Mouse (Mus musculus) kidney, postnatal 0 days (tissue): ENCODE results near the gene Timm44. TPM values are rescaled to one million over a fixed set of nuclear protein-coding genes. Genes with fewer than 3 reads are reported as not detected.
A peak's percentile ranks its signal among the peaks of the same experiment; 100 is the strongest.
"Not testable (repeated sequence)": the region's sequence is repeated elsewhere in the genome, so short reads cannot be mapped to it uniquely, and the experiment has no call there.

Source experiments
- ATAC-seq: fragments of 200-750 bp; cut with Nextera tagmentation; replicated peaks from 2 replicates; pipeline ENCODE4 v1.8.0; 2017; ENCODE audit warnings: low read depth, moderate number of reproducible peaks, moderate TSS enrichment, moderate library complexity; ENCODE audit not compliant: low FRiP score
- DNase-seq: peaks from one replicate; pipeline ENCODE4 v3.0.0-alpha.2; 2016; ENCODE audit warnings: low spot score
- H3K27ac ChIP-seq: fragments of 300-500 bp; sonication (generic); 2 replicates; pipeline ENCODE4 v1.5.1; 2014; ENCODE audit warnings: mild to moderate bottlenecking
- H3K27me3 ChIP-seq: fragments of 300-500 bp; sonication (generic); 2 replicates; pipeline ENCODE4 v1.6.1; 2014; ENCODE audit warnings: low read length, mixed read lengths; ENCODE audit not compliant: insufficient read depth
- H3K36me3 ChIP-seq: fragments of 300-500 bp; sonication (generic); 2 replicates; pipeline ENCODE4 v1.6.1; 2014; ENCODE audit warnings: low read length, mixed read lengths; ENCODE audit not compliant: insufficient read depth
- H3K4me1 ChIP-seq: fragments of 300-500 bp; sonication (generic); replicated peaks from 2 replicates; pipeline ENCODE4 v1.6.1; 2014; ENCODE audit warnings: antibody characterized with exemption, low read length, mixed read lengths; ENCODE audit not compliant: insufficient read depth
- H3K4me2 ChIP-seq: fragments of 300-500 bp; sonication (generic); 2 replicates; pipeline ENCODE4 v1.6.1; 2014; ENCODE audit warnings: mild to moderate bottlenecking, low read length, moderate library complexity, mixed read lengths
- H3K4me3 ChIP-seq: fragments of 300-500 bp; sonication (generic); replicated peaks from 2 replicates; pipeline ENCODE4 v1.5.1; 2014; ENCODE audit warnings: low read depth, low read length
- H3K9ac ChIP-seq: fragments of 300-500 bp; sonication (generic); 2 replicates; pipeline ENCODE4 v1.6.1; 2014; ENCODE audit warnings: low read depth, low read length
- H3K9me3 ChIP-seq: fragments of 300-500 bp; sonication (generic); replicated peaks from 2 replicates; pipeline ENCODE4 v1.6.1; 2016; ENCODE audit warnings: low read length, inconsistent platforms, mixed read lengths
- CTCF ChIP-seq: IDR thresholded peaks from 2 replicates; pipeline ENCODE4 v1.5.1; 2016; ENCODE audit warnings: antibody characterized with exemption, low read depth, mild to moderate bottlenecking, moderate library complexity
- WGBS: fragments of 180-500 bp; shearing (Covaris S2); extraction: QIAGEN DNeasy Blood & Tissue Kit; methylation state at CpG from one replicate; pipeline ENCODE4 v1.1.7; 2014; 5-methylcytosine and 5-hydroxymethylcytosine counted together
- polyA plus RNA-seq: library from polyadenylated mRNA; unstranded; fragments of >200 nt; fragmentation: Nextera tagmentation; extraction: Ambion mirVana; gene quantifications from 2 replicates; pipeline ENCODE4 v1.2.1, GENCODE M21; 2015

The Timm44 gene
- polyA plus RNA-seq, 1 experiment from 2014 or later: 64.7 TPM

DNA sequence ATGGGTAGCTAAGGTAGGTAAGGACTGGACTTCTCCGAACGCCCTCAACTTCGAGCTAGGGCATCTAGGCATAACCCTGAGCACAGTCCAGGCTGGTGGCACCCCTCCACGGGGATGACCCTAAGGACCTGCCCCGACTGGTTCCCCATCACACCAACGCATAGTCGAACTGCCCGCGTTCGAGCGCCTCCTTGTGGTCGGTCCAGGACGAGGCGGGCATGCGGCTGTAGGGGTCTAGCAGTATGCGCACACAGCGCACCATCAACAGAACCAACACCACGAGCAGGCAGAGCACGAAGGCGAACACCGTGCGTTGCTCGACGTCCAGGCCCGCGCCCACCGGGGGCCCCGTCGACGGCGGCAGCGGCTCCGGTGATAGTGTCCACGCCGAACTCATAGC lies 17.5 kb downstream of the Timm44 start:
- peak; percentile 89 for TF ChIP-seq CTCF
- peak overlapping the region; percentile 75 for H3K4me2 ChIP-seq
- peaks cover 7% of the 10 kb centered on the region; the same call in 1 of the 2 replicates for H3K4me1 ChIP-seq
- WGBS: 3% methylated on average over 35 of the region's 35 CpGs
- peaks cover 30% of the 10 kb centered on the region for H3K36me3 ChIP-seq
- no peaks in the 10 kb centered on the region for H3K9me3 ChIP-seq
- H3K4me3 ChIP-seq: peak overlapping the region; percentile 72
- H3K27ac ChIP-seq: peak overlapping the region; percentile 47; the same call in 1 of the 2 replicates
- ATAC-seq: peak; percentile 52
- no peaks in the 10 kb centered on the region for H3K27me3 ChIP-seq
- H3K9ac ChIP-seq: peak overlapping the region; percentile 74
- DNase-seq: peak; percentile 81

DNA sequence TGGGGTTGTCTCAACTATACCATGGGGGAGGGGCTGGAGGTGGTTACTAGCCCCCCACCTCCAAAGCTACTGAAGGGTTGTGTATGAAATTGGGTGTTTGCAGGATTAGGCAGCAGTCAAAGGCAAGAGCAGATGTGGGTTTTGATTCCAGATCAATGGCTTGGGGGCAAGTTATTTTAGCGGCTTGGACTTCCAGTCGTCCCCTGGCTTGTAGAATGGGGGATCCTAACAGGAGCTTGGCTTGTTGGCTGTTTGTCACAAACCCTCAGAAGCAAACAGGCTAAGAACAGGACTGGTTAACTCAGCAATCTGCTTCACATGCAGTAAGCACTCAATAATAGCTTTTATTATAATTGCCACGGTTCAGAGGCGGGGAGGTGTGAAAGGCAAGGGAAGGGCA lies 18.4 kb downstream of the Timm44 start:
- H3K36me3 ChIP-seq: peaks cover 27% of the 10 kb centered on the region
- no peak overlapping the region for H3K9ac ChIP-seq
- WGBS: 80% methylated on average over 4 of the region's 4 CpGs
- no peaks in the 10 kb centered on the region for H3K9me3 ChIP-seq
- H3K4me2 ChIP-seq: no peak overlapping the region
- ATAC-seq (no peak), DNase-seq (no peak)
- TF ChIP-seq CTCF: no peak
- H3K27me3 ChIP-seq: no peaks in the 10 kb centered on the region
- H3K4me3 ChIP-seq: no peak overlapping the region
- H3K4me1 ChIP-seq: peaks cover 10% of the 10 kb centered on the region; the same call in 1 of the 2 replicates
- no peak overlapping the region for H3K27ac ChIP-seq

DNA sequence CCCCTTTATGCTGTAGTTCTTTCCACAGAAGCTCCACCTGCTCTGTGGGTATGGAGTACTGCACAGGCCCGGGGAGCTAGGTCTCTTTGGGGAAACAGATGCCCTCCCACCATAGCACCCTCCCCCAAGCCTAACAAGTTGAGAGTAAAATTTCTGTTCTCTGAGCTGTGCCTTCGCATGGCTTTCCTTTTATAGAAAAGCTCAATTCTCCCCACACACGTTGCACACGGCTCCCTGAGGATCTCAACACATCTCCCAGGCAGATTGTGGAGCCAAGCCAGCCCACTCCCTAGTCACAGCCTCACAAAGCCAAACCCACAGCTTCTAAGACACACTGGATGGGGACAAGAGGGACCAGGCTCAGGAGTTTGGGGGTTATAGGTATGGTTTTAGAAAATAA lies 18.8 kb downstream of the Timm44 start:
- Histone ChIP-seq H3K4me2 (no peak overlapping the region), H3K27me3 (no peaks in the 10 kb centered on the region), H3K4me3 (no peak overlapping the region), H3K4me1 (peaks cover 11% of the 10 kb centered on the region; the same call in 1 of the 2 replicates), H3K9ac (no peak overlapping the region), H3K36me3 (peaks cover 23% of the 10 kb centered on the region), H3K9me3 (no peaks in the 10 kb centered on the region), H3K27ac (no peak overlapping the region)
- DNase-seq (no peak), ATAC-seq (no peak)
- WGBS: 51% methylated on average over 4 of the region's 4 CpGs
- no peak for TF ChIP-seq CTCF

DNA sequence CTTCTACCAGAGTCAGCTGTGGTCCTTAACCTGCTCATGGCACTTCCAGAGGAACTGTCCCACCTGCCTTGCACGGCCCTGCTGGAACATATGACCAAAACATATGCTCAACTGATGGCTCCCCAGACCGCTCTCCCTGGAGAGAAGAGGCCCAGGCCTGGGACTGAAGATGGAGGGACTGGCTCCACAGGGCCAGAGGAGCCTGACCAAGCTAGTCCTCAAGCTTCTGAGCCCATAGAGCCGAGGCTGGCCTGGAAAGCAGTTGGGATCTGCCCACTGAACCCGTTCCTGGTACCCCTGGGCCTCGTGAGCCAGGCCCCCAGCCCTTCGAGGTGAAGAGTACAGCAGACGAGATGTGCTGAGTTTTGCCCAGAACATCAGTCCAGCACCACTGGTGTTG lies 20.2 kb downstream of the Timm44 start:
- not testable (repeated sequence) for H3K9ac ChIP-seq, ATAC-seq, H3K9me3 ChIP-seq, H3K27ac ChIP-seq, DNase-seq, H3K27me3 ChIP-seq, H3K4me3 ChIP-seq, H3K4me2 ChIP-seq
- H3K36me3 ChIP-seq: peaks cover 13% of the 10 kb centered on the region; the same call in 1 of the 2 replicates
- H3K4me1 ChIP-seq: peaks cover 11% of the 10 kb centered on the region; the same call in 1 of the 2 replicates
- 82% methylated on average over 7 of the region's 7 CpGs for WGBS

DNA sequence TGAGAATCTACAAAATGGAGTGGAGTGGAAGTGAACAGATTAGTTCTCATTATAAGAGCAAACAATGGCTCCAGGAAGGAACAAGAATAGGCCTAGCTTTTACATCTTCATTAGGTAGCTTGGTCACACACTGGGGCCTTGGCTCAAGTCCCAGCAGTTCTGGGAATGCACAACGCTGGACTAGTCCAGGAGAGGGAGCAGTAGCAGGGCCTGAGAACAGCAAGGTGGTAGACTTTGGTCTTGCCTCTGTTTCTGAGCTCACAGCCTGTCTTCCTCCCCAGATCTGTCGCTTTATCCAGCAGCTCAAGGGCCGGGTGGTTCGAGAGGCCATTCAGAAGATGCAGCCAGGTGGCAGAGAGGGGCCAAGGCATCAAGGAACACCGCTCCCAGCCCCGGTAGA lies 21.7 kb downstream of the Timm44 start:
- TF ChIP-seq CTCF: peak; percentile 66
- Histone ChIP-seq H3K36me3 (peaks cover 7% of the 10 kb centered on the region; the same call in 1 of the 2 replicates), H3K27me3 (no peaks in the 10 kb centered on the region), H3K4me1 (peaks cover 7% of the 10 kb centered on the region), H3K9me3 (no peaks in the 10 kb centered on the region), H3K27ac (peak overlapping the region; percentile 88; the same call in 1 of the 2 replicates), H3K4me2 (peak overlapping the region; percentile 58), H3K4me3 (peak overlapping the region; percentile 88; the same call in 1 of the 2 replicates), H3K9ac (peak overlapping the region; percentile 23; the same call in 1 of the 2 replicates)
- ATAC-seq (no peak), DNase-seq (peak; percentile 76)
- 55% methylated on average over 6 of the region's 6 CpGs for WGBS

DNA sequence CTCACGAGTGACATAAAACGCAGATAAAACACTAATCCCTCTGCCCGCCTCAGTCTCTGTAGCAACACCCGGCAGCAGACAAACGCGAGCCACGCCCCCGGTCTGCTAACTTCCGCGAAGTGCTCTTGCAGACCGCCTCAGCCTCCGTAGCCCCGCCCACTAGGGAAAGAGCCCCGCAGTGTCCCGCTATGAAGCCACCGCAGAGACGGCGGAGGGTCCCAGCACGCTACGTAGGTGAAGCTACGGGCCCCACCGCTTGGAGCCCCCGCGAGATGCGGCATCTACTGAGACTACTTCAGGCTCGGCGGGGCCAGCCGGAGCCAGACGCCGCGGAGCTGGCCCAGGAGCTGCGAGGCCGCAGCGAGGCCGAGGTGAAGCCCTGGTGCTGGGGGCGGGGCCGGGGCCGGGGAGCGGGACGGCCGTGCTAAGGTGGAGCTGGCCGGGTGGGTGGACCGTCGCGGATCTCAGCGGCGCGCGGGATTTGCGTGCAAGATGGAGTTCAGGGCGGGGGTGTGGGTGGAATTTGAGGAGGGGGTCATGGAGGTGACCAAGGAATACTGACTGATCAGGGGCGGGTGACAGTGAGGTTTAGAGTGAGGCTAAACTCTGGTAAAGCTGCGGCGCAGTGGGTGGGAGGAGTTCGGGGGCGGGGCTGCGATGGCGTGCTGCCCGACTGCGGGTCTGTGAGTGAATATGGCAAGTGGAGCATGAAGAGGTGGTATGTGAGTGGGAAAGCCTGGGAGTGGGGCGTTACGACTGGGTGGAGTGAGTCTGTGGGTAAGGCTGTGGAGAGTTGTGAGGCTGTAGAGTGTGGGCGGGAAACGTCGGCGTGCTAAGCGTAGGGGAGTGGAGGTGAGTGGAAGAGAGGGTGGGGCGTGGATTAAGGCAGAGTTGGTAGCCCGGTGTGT lies 22.5 kb downstream of the Timm44 start, which contains the start of gene Snapc2:
Gene Snapc2 (plus strand): TSS at position 147 of the 908 bp plus-strand sequence.
- Histone ChIP-seq H3K27ac (peak within 1 kb of the TSS; percentile 88), H3K9me3 (no peaks in the 10 kb centered on the region), H3K36me3 (peaks cover 7% of the 10 kb centered on the region; the same call in 1 of the 2 replicates), H3K4me3 (peak within 1 kb of the TSS; percentile 88), H3K9ac (peak within 1 kb of the TSS; percentile 89), H3K27me3 (no peaks in the 10 kb centered on the region), H3K4me2 (peak within 1 kb of the TSS; percentile 58), H3K4me1 (peaks cover 7% of the 10 kb centered on the region)
- DNase-seq (peak; percentile 97), ATAC-seq (peak; percentile 88)
- TF ChIP-seq CTCF: 0 out of 2 replicates have a peak, but pooled peaks have one; percentile 2
- WGBS: under 1% methylated on average over 69 of the region's 69 CpGs
